Mouse (Mus musculus) midbrain, postnatal 0 days (tissue): ENCODE results near the gene Mpdu1. TPM values are rescaled to one million over a fixed set of nuclear protein-coding genes. Genes with fewer than 3 reads are reported as not detected.
A peak's percentile ranks its signal among the peaks of the same experiment; 100 is the strongest.

Experiments used
- ATAC-seq: fragments of 200-750 bp; cut with Nextera tagmentation; 2 replicates; pipeline ENCODE4 v1.8.0; 2017; ENCODE audit warnings: moderate number of reproducible peaks, mild to moderate bottlenecking, moderate TSS enrichment, moderate library complexity; ENCODE audit not compliant: low FRiP score
- DNase-seq: peaks from one replicate; pipeline ENCODE4 v3.0.0-alpha.2; 2015; ENCODE audit warnings: low spot score
- H3K27ac ChIP-seq: fragments of 300-500 bp; sonication (generic); 2 replicates; pipeline ENCODE4 v1.5.1; 2014; ENCODE audit warnings: low read depth, mild to moderate bottlenecking, low read length, mixed read lengths
- H3K27me3 ChIP-seq: fragments of 300-500 bp; sonication (generic); 2 replicates; pipeline ENCODE4 v1.6.1; 2014; ENCODE audit warnings: low read length, control low read depth, mixed read lengths; ENCODE audit not compliant: insufficient read depth
- H3K36me3 ChIP-seq: fragments of 300-500 bp; sonication (generic); 2 replicates; pipeline ENCODE4 v1.6.1; 2014; ENCODE audit warnings: low read length, control low read depth, mixed read lengths; ENCODE audit not compliant: insufficient read depth
- H3K4me1 ChIP-seq: fragments of 300-500 bp; sonication (generic); 2 replicates; pipeline ENCODE4 v1.6.1; 2014; ENCODE audit warnings: mild to moderate bottlenecking, control low read depth, antibody characterized with exemption, low read length, mixed read lengths; ENCODE audit not compliant: insufficient read depth
- H3K4me2 ChIP-seq: fragments of 300-500 bp; sonication (generic); 2 replicates; pipeline ENCODE4 v1.6.1; 2014; ENCODE audit warnings: low read depth, mild to moderate bottlenecking, low read length, mixed read lengths; ENCODE audit not compliant: poor library complexity, severe bottlenecking
- H3K4me3 ChIP-seq: fragments of 300-500 bp; sonication (generic); 2 replicates; pipeline ENCODE4 v1.5.1; 2014; ENCODE audit warnings: low read depth, mild to moderate bottlenecking, low read length, moderate library complexity
- H3K9ac ChIP-seq: fragments of 300-500 bp; sonication (generic); replicated peaks from 2 replicates; pipeline ENCODE4 v1.6.1; 2014; ENCODE audit warnings: mild to moderate bottlenecking, low read length, moderate library complexity, mixed read lengths; ENCODE audit not compliant: poor library complexity, severe bottlenecking
- H3K9me3 ChIP-seq: fragments of 300-500 bp; sonication (generic); 2 replicates; pipeline ENCODE4 v1.6.1; 2016; ENCODE audit warnings: low read length, control low read depth
- CTCF ChIP-seq: IDR thresholded peaks from 2 replicates; pipeline ENCODE4 v1.5.1; 2016; ENCODE audit warnings: antibody characterized with exemption, mild to moderate bottlenecking
- WGBS: fragments of 180-500 bp; shearing (Covaris S2); extraction: QIAGEN DNeasy Blood & Tissue Kit; methylation state at CpG from one replicate; pipeline ENCODE4 v1.1.7; 2014; 5-methylcytosine and 5-hydroxymethylcytosine counted together
- polyA plus RNA-seq: library from polyadenylated mRNA; unstranded; fragments of >200 nt; fragmentation: Nextera tagmentation; extraction: Ambion mirVana; gene quantifications from 2 replicates; pipeline ENCODE4 v1.2.1, GENCODE M21; 2015
- total RNA-seq: library from RNA; depleted of rRNA; stranded (reverse); fragments of >200 nt; gene quantifications from 2 replicates; pipeline ENCODE4 v1.2.3, GENCODE M21; 2014

Mpdu1 gene
- total and polyA plus RNA-seq, 2 experiments from 2014 or later, result 118 to 278 TPM

DNA sequence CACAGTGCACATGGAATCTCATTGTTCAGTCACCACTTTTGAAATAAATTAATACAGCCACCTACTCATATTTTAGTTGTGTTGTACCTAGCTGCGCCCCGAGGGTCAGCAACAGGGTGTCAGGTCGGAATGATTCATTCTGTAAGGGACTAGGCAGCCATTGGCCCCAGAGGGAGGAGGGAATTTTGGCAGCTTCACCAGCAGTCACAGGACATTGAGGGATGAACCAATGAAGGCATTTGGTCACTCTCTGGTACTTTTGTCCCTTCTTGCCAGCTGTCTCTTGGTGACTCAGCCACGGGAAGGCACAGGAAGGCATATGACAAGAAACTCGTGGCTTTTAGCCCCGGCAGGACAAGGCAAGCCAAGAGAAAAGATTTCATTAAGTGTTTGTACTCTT, 1.4 kb upstream of the Mpdu1 start:
- 0 out of 2 replicates have a peak, but pooled peaks cover 5% of the 10 kb centered on the region for H3K4me1 ChIP-seq
- TF ChIP-seq CTCF, result no peak
- no peak overlapping the region for H3K27ac ChIP-seq
- no peak overlapping the region for H3K4me2 ChIP-seq
- H3K9ac ChIP-seq, result no peak overlapping the region
- H3K36me3 ChIP-seq, result peaks cover 37% of the 10 kb centered on the region
- DNase-seq, result no peak
- whole genome bisulfite sequencing, result 87% methylated on average over 6 of the region's 6 CpGs
- H3K9me3 ChIP-seq, result no peaks in the 10 kb centered on the region
- H3K27me3 ChIP-seq, result no peaks in the 10 kb centered on the region
- H3K4me3 ChIP-seq, result no peak overlapping the region
- no peak for ATAC-seq

DNA sequence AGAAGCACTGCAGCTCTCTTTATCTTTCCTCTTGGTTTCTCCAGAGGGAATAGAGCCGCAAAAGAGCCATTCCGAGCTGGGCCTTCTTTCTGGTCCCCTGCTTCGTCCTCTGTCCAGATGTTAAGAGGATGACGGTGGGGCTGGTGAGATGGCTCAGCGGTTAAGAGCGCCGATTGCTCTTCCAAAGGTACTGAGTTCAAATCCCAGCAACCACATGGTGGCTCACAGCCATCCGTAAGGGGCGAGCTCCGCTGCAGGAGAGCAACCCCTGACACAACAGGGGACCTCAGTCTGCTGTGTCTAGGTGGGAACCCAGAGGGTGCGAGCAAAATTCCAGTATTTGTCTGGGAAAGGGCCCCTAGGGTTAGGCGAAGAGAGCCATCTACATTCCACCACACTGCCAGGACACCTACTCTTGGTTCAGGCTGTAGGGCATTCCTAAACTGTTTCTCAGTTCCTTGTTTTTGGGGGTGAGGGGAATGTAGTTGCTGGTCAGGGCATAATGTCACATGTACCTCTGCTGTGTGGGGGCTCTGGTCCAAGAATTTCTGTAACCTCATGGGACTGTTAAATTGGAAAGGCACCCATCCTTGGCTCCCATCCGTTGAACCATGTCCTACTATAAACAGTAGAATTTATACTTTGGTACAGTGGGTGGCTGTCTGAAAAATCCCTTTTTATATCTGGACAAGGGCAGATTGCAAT, 677 bp upstream of the Mpdu1 start:
- Histone ChIP-seq H3K27me3 (no peaks in the 10 kb centered on the region), H3K4me1 (0 out of 2 replicates have a peak, but pooled peaks cover 5% of the 10 kb centered on the region), H3K27ac (peak overlapping the region; percentile 88), H3K9me3 (no peaks in the 10 kb centered on the region), H3K9ac (peak overlapping the region; percentile 66; the same call in 1 of the 2 replicates), H3K4me2 (peak overlapping the region; percentile 51), H3K4me3 (peak overlapping the region; percentile 57), H3K36me3 (peaks cover 41% of the 10 kb centered on the region)
- WGBS, result 68% methylated on average over 13 of the region's 13 CpGs
- ATAC-seq (no peak), DNase-seq (no peak)
- TF ChIP-seq CTCF, result no peak

DNA sequence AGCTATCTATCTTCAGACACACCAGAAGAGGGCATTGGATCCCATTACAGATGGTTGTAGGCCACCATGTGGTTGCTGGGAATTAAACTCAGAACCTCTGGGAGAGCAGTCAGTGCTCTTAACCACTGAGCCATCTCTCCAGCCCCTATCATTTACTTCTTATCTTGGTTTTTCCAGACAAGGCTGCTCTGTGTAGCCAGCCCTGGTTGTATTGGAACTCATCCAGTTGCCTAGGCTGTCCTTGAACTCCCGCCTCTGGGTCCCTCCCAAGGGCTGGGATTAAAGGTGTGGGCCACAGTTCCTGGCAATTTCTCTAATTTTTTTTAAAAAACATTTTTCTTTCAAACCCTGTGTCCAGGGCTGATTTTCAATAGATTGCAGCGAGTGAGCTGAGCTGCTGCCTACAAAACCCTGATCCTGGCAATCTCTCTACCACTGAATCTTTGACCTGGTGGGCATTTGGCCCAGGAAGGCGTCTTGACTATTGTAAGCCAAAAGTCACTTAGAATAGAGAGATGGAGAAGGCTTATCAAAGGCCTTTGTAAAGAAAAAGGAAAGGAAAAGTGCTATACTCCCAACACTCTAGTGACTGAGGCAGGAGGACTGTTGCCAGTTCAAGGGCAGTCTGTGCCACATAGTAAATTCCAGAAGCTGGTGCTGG, 1.1 kb downstream of the Mpdu1 start:
- ATAC-seq, result no peak
- no peak for DNase-seq
- no peaks in the 10 kb centered on the region for H3K27me3 ChIP-seq
- H3K27ac ChIP-seq, result peak overlapping the region; percentile 49; the same call in 1 of the 2 replicates
- H3K9ac ChIP-seq, result peak overlapping the region; percentile 66; the same call in 1 of the 2 replicates
- TF ChIP-seq CTCF, result peak; percentile 19; the same call in 1 of the 2 replicates
- H3K4me1 ChIP-seq, result 0 out of 2 replicates have a peak, but pooled peaks cover 5% of the 10 kb centered on the region
- H3K4me3 ChIP-seq, result peak overlapping the region; percentile 57
- H3K4me2 ChIP-seq, result peak overlapping the region; percentile 51
- H3K36me3 ChIP-seq, result peaks cover 42% of the 10 kb centered on the region
- 66% methylated on average over 3 of the region's 3 CpGs for WGBS
- no peaks in the 10 kb centered on the region for H3K9me3 ChIP-seq

GRCm38 (mm10) chr11:69657462-69657881, 5.0 kb downstream of the Mpdu1 start:
- H3K27ac ChIP-seq, result no peak overlapping the region

GRCm38 (mm10) chr11:69656617-69657461, 5.6 kb downstream of the Mpdu1 start:
- peaks cover 32% of the 10 kb centered on the region for H3K36me3 ChIP-seq
- no peaks in the 10 kb centered on the region for H3K9me3 ChIP-seq
- no peak overlapping the region for H3K4me3 ChIP-seq
- peak; percentile 76 for DNase-seq
- peak; percentile 89 for TF ChIP-seq CTCF
- no peak overlapping the region for H3K27ac ChIP-seq
- no peak overlapping the region for H3K4me2 ChIP-seq
- 81% methylated on average over 10 of the region's 10 CpGs for WGBS
- 0 out of 2 replicates have a peak, but pooled peaks cover 10% of the 10 kb centered on the region for H3K4me1 ChIP-seq
- no peak overlapping the region for H3K9ac ChIP-seq
- no peak for ATAC-seq
- H3K27me3 ChIP-seq, result no peaks in the 10 kb centered on the region

More at GRCm38 (mm10) chr11:69657462-69657881, 5.0 kb downstream of the Mpdu1 start:
- H3K4me2 ChIP-seq, result no peak overlapping the region
- 89% methylated on average over 15 of the region's 15 CpGs for WGBS
- H3K4me3 ChIP-seq, result no peak overlapping the region
- H3K36me3 ChIP-seq, result peaks cover 26% of the 10 kb centered on the region
- no peaks in the 10 kb centered on the region for H3K9me3 ChIP-seq
- 0 out of 2 replicates have a peak, but pooled peaks cover 10% of the 10 kb centered on the region for H3K4me1 ChIP-seq
- no peak for DNase-seq
- no peaks in the 10 kb centered on the region for H3K27me3 ChIP-seq
- ATAC-seq, result no peak
- no peak overlapping the region for H3K9ac ChIP-seq
- TF ChIP-seq CTCF, result no peak
